Mouse (Mus musculus) liver, embryonic 13.5 days (tissue): ENCODE data around the gene Nos1ap. TPM values are rescaled to one million over a fixed set of nuclear protein-coding genes. Genes with fewer than 3 reads are reported as not detected.

Experiments
- ATAC-seq: fragments of 200-750 bp; cut with Nextera tagmentation; 2 replicates; pipeline ENCODE4 v1.8.0; 2017; ENCODE audit warnings: low read depth, mild to moderate bottlenecking, moderate number of reproducible peaks, moderate library complexity
- DNase-seq: peaks from one replicate; pipeline ENCODE4 v3.0.0; 2022
- H3K27ac ChIP-seq: fragments of 300-500 bp; sonication (generic); 2 replicates; pipeline ENCODE4 v1.5.1; 2015; ENCODE audit warnings: moderate library complexity, mild to moderate bottlenecking, inconsistent platforms
- H3K27me3 ChIP-seq: fragments of 300-500 bp; sonication (generic); 2 replicates; pipeline ENCODE4 v1.6.1; 2015; ENCODE audit warnings: mild to moderate bottlenecking, inconsistent platforms
- H3K36me3 ChIP-seq: fragments of 300-500 bp; sonication (generic); 2 replicates; pipeline ENCODE4 v1.6.1; 2015; ENCODE audit warnings: mild to moderate bottlenecking, inconsistent platforms
- H3K4me1 ChIP-seq: fragments of 300-500 bp; sonication (generic); replicated peaks from 2 replicates; pipeline ENCODE4 v1.6.1; 2015; ENCODE audit warnings: inconsistent platforms
- H3K4me2 ChIP-seq: fragments of 300-500 bp; sonication (generic); 2 replicates; pipeline ENCODE4 v1.6.1; 2015; ENCODE audit warnings: inconsistent platforms, mild to moderate bottlenecking, moderate library complexity
- H3K4me3 ChIP-seq: fragments of 300-500 bp; sonication (generic); replicated peaks from 2 replicates; pipeline ENCODE4 v1.5.1; 2015; ENCODE audit warnings: mild to moderate bottlenecking, inconsistent platforms
- H3K9ac ChIP-seq: fragments of 300-500 bp; sonication (generic); 2 replicates; pipeline ENCODE4 v1.6.1; 2015; ENCODE audit warnings: mild to moderate bottlenecking, inconsistent platforms
- H3K9me3 ChIP-seq: fragments of 300-500 bp; sonication (generic); replicated peaks from 2 replicates; pipeline ENCODE4 v1.6.1; 2016; ENCODE audit warnings: inconsistent platforms
- WGBS: fragments of 180-500 bp; shearing (Covaris S2); methylation state at CpG from one replicate; pipeline ENCODE4 v1.1.7; 2015; ENCODE audit not compliant: insufficient replicate concordance; 5-methylcytosine and 5-hydroxymethylcytosine counted together
- polyA plus RNA-seq: library from polyadenylated mRNA; unstranded; fragments of >200 nt; fragmentation: Nextera tagmentation; extraction: Ambion mirVana; gene quantifications from 2 replicates; pipeline ENCODE4 v1.2.1, GENCODE M21; 2015

Gene Nos1ap
- polyA plus RNA-seq, 1 experiment from 2014 or later: 3.7 TPM

DNA sequence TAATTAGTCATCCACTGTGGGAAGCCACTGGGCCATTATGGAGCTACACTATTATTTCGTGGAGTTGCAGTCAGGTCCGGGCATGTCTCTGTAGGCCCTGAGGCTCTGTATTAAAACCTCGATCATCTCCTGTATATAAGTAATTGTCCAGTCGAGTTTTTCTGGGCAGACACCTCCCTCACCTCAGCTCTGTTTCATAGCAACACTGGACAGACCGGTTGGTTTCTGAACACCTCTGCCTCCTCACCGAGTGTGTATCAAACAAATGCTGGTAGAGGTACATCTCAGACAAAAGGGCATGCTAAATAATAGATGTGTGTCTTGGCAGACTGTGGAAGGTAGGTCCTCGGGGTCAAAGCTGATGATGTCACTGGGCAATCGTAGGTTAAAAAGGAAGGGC is 182.7 kb downstream of the Nos1ap start:
- Histone ChIP-seq H3K36me3 (no peaks in the 10 kb centered on the region), H3K9me3 (no peaks in the 10 kb centered on the region), H3K27me3 (no peaks in the 10 kb centered on the region), H3K4me2 (no peak overlapping the region), H3K27ac (no peak overlapping the region), H3K4me1 (no peaks in the 10 kb centered on the region), H3K9ac (no peak overlapping the region), H3K4me3 (no peak overlapping the region)
- 66% methylated on average over 8 of the region's 8 CpGs for WGBS
- ATAC-seq (no peak), DNase-seq (no peak)

DNA sequence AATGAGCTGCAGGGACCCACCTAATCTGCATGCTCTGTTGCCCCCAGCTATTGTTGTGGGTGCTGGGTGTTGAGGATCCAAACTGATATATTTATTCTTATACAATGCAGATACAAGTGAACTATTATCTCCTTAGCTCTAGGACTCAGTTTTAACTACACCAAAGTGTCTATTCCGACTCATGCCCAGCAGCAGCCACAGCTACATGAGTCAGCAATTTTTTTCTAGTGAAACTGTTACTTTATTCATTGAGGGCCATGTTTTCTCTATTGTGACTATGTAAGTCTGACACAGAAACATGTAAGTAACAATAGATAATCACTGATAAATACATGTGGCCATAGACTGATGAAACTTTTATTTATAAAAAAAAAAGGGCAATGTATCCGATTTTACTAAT is 184.5 kb downstream of the Nos1ap start:
- 32% methylated on average over 2 of the region's 2 CpGs for WGBS
- H3K27ac ChIP-seq: no peak overlapping the region
- H3K4me3 ChIP-seq: no peak overlapping the region
- H3K4me2 ChIP-seq: no peak overlapping the region
- no peaks in the 10 kb centered on the region for H3K27me3 ChIP-seq
- H3K4me1 ChIP-seq: peaks cover 3% of the 10 kb centered on the region; the same call in 1 of the 2 replicates
- no peaks in the 10 kb centered on the region for H3K9me3 ChIP-seq
- no peak overlapping the region for H3K9ac ChIP-seq
- ATAC-seq (no peak), DNase-seq (no peak)
- no peaks in the 10 kb centered on the region for H3K36me3 ChIP-seq

DNA sequence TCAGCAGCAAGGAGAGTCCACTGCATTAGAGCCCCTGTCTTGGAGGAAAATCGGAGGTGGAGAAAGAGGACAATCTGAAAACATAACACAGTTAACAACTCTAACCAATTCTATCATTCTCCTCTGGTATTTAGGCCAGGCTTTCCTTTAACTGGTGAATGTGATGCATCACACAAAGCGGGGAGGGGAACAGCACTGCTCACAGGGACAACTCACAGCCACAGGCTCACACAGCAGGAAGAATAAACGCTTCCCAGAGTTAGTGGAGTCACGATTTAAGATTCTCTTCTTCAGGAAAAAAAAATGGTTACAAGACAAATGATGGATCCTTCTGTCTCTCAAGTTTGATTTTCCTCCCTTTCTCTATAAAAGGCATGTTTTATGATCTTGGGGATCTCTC is 187.0 kb downstream of the Nos1ap start:
- H3K9ac ChIP-seq: no peak overlapping the region
- ATAC-seq (no peak), DNase-seq (no peak)
- no peak overlapping the region for H3K4me2 ChIP-seq
- no peak overlapping the region for H3K27ac ChIP-seq
- no peaks in the 10 kb centered on the region for H3K36me3 ChIP-seq
- H3K9me3 ChIP-seq: no peaks in the 10 kb centered on the region
- H3K4me3 ChIP-seq: no peak overlapping the region
- H3K4me1 ChIP-seq: peaks cover 3% of the 10 kb centered on the region; the same call in 1 of the 2 replicates
- no peaks in the 10 kb centered on the region for H3K27me3 ChIP-seq
- WGBS: 51% methylated on average over 4 of the region's 4 CpGs

DNA sequence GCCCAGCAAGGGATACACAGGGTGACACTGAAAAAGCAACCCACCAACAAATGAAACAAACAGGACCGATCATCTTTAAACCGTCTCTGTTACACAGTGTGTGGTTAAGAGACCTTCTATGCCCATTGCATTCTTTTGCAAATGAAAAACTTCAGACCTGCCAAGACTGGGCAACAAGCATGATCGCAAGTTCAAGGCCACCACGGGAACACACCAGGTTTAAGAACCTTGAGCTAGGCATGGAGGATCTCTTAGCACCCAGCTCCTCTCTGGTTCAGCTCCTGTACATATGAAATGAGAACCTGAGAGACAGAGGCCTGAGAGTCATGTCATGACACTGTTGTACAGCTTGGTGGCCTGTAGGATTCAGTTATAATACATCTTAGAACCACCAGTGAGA is 190.8 kb downstream of the Nos1ap start:
- 68% methylated on average over 4 of the region's 4 CpGs for WGBS
- Histone ChIP-seq H3K27ac (no peak overlapping the region), H3K4me1 (peaks cover 3% of the 10 kb centered on the region; the same call in 1 of the 2 replicates), H3K9ac (no peak overlapping the region), H3K27me3 (no peaks in the 10 kb centered on the region), H3K36me3 (no peaks in the 10 kb centered on the region), H3K4me3 (no peak overlapping the region), H3K9me3 (no peaks in the 10 kb centered on the region), H3K4me2 (no peak overlapping the region)
- DNase-seq (no peak), ATAC-seq (no peak)

DNA sequence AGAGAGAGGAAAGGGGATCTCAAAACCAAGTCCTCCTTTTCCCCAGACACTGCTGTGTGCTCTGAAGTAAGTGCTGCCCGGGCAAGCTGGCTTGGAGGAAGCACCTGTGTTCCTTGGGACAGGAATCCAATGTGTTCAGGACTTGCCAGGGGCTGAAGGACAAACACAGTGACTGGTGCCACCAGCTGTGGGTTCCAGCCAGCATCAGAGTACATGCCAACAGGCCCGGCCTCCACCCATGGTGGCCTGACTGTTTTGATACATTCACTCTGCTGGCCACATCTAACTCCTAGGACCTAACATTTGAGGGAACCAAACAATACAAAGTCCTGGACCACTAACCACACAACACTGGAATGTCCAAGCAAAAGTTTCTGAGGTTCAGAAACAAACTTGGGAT is 194.6 kb downstream of the Nos1ap start:
- H3K4me2 ChIP-seq: no peak overlapping the region
- 45% methylated on average over 2 of the region's 2 CpGs for WGBS
- H3K4me1 ChIP-seq: no peaks in the 10 kb centered on the region
- H3K27me3 ChIP-seq: no peaks in the 10 kb centered on the region
- no peak overlapping the region for H3K4me3 ChIP-seq
- no peak overlapping the region for H3K27ac ChIP-seq
- DNase-seq (no peak), ATAC-seq (no peak)
- no peak overlapping the region for H3K9ac ChIP-seq
- H3K9me3 ChIP-seq: no peaks in the 10 kb centered on the region
- no peaks in the 10 kb centered on the region for H3K36me3 ChIP-seq

GRCm38 (mm10) chr1:170394641-170395040 is 195.0 kb downstream of the Nos1ap start:
- Histone ChIP-seq H3K4me2 (no peak overlapping the region), H3K4me1 (no peaks in the 10 kb centered on the region), H3K9ac (no peak overlapping the region), H3K4me3 (no peak overlapping the region), H3K9me3 (no peaks in the 10 kb centered on the region), H3K27me3 (no peaks in the 10 kb centered on the region), H3K27ac (no peak overlapping the region), H3K36me3 (no peaks in the 10 kb centered on the region)
- 33% methylated on average over 1 of the region's 1 CpGs for WGBS
- DNase-seq (no peak), ATAC-seq (no peak)

- Histone ChIP-seq H3K36me3 (no peaks in the 10 kb centered on the region), H3K4me3 (no peak overlapping the region), H3K27ac (no peak overlapping the region), H3K9me3 (no peaks in the 10 kb centered on the region), H3K9ac (no peak overlapping the region), H3K27me3 (no peaks in the 10 kb centered on the region), H3K4me2 (no peak overlapping the region), H3K4me1 (no peaks in the 10 kb centered on the region)
- ATAC-seq (no peak), DNase-seq (no peak)
- 70% methylated on average over 14 of the region's 14 CpGs for WGBS
Observed at GRCm38 (mm10) chr1:170392771-170393728, 196.6 kb downstream of the Nos1ap start.

GRCm38 (mm10) chr1:170387180-170387912 is 202.3 kb downstream of the Nos1ap start:
- H3K9me3 ChIP-seq: no peaks in the 10 kb centered on the region
- ATAC-seq (no peak), DNase-seq (no peak)
- H3K27ac ChIP-seq: no peak overlapping the region
- no peak overlapping the region for H3K9ac ChIP-seq
- H3K36me3 ChIP-seq: no peaks in the 10 kb centered on the region
- H3K4me1 ChIP-seq: no peaks in the 10 kb centered on the region
- H3K4me2 ChIP-seq: no peak overlapping the region
- no peaks in the 10 kb centered on the region for H3K27me3 ChIP-seq
- no peak overlapping the region for H3K4me3 ChIP-seq
- 55% methylated on average over 12 of the region's 12 CpGs for WGBS

DNA sequence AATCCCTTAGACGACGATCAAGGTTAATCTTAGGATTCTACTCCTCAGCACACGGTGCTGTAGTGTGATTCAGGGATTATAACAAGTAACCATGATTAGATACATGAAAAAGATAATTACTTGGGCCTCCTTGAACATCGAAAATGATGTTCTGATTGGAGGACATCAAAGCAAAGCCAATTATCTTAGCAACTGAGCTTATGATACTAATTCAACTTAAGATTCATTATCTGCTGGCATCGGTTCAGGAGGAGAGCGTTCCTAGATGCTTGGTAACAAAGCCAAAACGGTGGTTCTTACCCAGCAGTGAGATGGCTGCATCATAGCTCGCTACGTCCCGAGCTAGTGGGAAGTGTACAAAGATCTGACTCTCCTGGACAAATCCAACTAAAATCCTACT is 204.2 kb downstream of the Nos1ap start:
- no peak for ATAC-seq
- WGBS: 74% methylated on average over 10 of the region's 10 CpGs
- no peaks in the 10 kb centered on the region for H3K4me1 ChIP-seq
- no peaks in the 10 kb centered on the region for H3K9me3 ChIP-seq
- no peaks in the 10 kb centered on the region for H3K36me3 ChIP-seq
- H3K4me3 ChIP-seq: no peak overlapping the region
- DNase-seq: no peak
- no peak overlapping the region for H3K27ac ChIP-seq
- no peaks in the 10 kb centered on the region for H3K27me3 ChIP-seq
- no peak overlapping the region for H3K9ac ChIP-seq
- no peak overlapping the region for H3K4me2 ChIP-seq

GRCm38 (mm10) chr1:170383530-170383929 is 206.1 kb downstream of the Nos1ap start:
- no peaks in the 10 kb centered on the region for H3K36me3 ChIP-seq
- ATAC-seq (no peak), DNase-seq (no peak)
- H3K9me3 ChIP-seq: no peaks in the 10 kb centered on the region
- no peak overlapping the region for H3K4me2 ChIP-seq
- WGBS: 68% methylated on average over 7 of the region's 7 CpGs
- no peak overlapping the region for H3K4me3 ChIP-seq
- no peaks in the 10 kb centered on the region for H3K27me3 ChIP-seq
- H3K27ac ChIP-seq: no peak overlapping the region
- H3K9ac ChIP-seq: no peak overlapping the region
- H3K4me1 ChIP-seq: no peaks in the 10 kb centered on the region

DNA sequence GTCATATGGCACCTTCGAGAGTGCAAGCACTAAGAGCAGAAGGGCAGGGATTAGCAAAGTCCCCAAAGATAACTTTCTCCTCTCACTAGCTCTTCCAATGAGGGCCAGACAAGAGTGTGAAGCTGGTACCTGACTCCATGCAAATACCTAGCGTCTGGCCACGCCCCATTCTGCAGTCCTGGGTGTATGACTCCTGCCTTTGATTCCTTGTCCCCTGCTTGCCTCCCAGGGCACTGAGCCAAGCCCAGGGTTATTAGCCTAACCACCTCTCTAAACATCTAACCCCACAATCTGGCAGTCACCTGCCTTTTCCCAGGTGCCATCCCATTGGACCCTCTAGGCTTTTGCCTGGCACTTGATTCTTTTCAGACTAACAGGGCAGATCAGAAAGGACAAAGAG is 208.2 kb downstream of the Nos1ap start:
- no peak overlapping the region for H3K4me3 ChIP-seq
- no peaks in the 10 kb centered on the region for H3K27me3 ChIP-seq
- ATAC-seq: no peak
- no peaks in the 10 kb centered on the region for H3K36me3 ChIP-seq
- H3K9me3 ChIP-seq: no peaks in the 10 kb centered on the region
- no peak for DNase-seq
- no peak overlapping the region for H3K27ac ChIP-seq
- no peak overlapping the region for H3K4me2 ChIP-seq
- H3K9ac ChIP-seq: no peak overlapping the region
- H3K4me1 ChIP-seq: no peaks in the 10 kb centered on the region
- 30% methylated on average over 3 of the region's 3 CpGs for WGBS
